Mouse (Mus musculus): Measurements from ENCODE around the gene Foxp1.

- TF ChIP-seq CTCF (IDR thresholded peaks at IDR 0.05; ENCODE audit: low read depth) = no peak
- TF ChIP-seq EP300 (IDR thresholded peaks at IDR 0.05; ENCODE audit: low read depth) = no peak
These were observed 15.8 kb upstream of the Foxp1 start for GRCm38 (mm10) chr6:99538194-99538941.
